Mouse (Mus musculus) spleen, postnatal 10 days (tissue): ENCODE measurements at regions not wholly inside any gene's neighbourhood (a gene's known extent, or its start where the extent isn't known, plus 50 kb on each side); places are given as distances from the start of the nearest gene placed in this dataset.

Experiments used
- DNase-seq, 2 experiments: peaks; one replicate each; pipeline ENCODE4 v3.0.0; 2021 to 2022; ENCODE audit warnings: low spot score in 2 of 2

DNA sequence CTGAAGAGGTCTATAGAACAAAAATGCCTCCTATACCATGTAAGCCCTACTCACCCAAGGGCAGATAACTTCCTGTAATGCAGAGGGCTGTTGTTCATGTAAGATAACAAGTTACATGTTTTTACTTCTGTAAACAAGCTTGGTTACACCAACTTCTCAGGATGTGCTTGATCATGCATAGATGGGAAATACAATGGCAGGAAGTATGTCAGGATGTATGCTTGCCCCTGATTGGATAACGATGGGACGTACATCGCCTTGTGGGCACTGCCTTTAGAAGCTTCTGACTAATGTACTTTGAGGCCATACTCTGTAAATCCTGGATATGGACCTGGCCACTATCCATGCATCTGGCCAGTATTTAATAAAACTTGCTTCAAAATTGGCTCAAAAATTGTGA, 69.2 kb upstream of the Pde3b start:
- DNase-seq: no peak

DNA sequence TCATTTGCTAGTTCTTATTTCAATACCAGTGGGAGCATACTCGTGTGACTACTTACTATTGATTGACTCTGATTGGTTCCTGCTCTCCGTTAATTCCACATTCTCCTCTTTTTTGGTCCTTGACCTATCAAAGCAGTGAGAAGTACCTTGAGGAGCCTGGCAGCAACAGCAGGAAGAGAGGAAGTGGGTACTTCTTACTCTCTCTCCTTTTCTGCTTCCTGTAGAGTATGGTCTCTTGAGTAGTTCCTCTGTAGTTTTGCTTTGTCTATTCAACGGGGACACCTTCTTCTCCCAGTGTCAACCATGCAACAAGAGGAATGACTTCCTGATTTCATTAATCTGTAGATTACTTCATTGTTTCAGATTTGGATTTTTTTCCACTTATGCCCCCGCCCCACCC, 68.1 kb upstream of the Pde3b start:
- no peak for DNase-seq

DNA sequence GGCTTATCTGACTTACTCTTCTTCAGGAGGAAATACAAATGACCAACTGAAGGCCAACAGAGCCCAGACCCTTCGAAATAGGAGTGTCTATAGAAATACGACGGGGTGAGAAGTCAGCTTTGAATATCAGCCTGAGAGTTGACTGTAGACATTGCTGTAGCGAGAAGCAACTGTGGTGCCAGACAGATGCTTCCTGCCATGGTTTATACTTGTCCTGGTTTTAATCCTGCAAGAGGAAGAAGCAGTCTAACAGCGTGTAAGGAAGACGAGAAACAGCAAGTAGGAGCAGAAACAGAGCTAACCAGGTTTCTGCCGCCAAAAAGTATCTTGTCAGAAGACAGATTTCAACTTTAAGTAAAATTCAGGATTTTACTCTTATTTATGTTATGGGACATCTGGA, 64.1 kb upstream of the Pde3b start:
- DNase-seq: no peak

DNA sequence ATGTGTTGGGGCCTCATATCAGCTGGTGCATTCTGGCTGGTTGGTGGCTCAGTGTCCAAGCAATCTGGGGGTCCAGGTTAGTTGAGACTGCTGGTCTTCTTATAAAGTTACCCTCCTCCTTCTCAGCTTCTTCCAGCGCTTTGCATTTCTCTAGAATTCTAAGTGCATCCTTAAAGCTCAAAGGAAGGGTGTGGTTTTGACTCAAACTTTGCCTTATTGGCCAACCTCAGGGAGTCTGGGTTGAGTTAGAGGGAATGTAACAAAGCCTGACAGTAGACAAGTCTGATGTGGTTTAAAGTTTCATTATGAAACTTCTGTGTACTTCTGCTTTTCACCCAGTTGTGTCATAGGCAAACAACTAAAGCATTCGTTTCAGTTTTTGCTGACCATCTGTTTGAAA, 58.7 kb upstream of the Pde3b start:
- peak in 1 of 2 experiments; percentile 12 for DNase-seq

DNA sequence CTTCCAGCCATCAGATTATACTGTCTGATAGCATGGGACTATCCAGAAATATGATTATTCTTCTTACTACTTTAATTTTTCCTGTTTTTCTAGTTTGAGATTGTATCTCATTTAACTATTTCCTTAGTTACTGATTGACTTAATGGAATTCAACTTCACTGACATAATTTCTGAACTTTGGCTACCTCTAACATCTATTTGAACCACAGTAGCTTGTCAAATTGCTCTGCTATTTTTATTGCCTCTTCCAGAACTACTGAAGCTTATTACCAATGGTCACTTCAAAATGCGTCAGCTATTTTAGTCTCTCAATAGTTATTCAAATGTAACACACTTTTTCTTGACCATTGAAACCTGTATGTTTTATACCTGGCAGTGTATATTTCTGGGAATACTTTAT, 52.9 kb upstream of the Pde3b start:
- DNase-seq: no peak

DNA sequence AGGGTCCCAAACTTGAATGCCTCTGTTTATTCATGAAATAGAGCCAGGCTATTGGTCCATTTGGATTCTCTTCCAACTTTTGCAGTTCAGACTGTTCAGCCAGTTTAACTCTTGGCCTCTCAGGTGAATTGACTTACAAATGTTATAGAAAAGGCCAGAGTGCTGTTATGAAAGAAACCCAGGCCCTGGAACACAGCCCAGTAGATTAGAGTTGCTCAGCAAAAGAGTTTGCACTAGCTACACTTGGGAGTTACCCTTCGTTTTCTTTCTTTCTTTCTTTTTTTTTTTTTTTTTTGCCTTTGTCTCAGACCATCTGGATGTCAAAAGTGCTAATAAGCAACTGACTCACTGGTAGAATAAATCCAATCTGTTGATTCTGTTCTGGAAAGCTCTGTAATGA, 51.0 kb upstream of the Pde3b start:
- DNase-seq: no peak
